Mouse (Mus musculus) c-Kit-positive CD71-negative TER-119-negative erythroid progenitor cells, embryonic 14.5 days (primary cell): Measurements from ENCODE around the gene Gm26727.
"Not testable (repeated sequence)": the region's sequence is repeated elsewhere in the genome, so short reads cannot be mapped to it uniquely, and the experiment has no call there.

ENCODE experiments used
- DNase-seq: peaks from one replicate; pipeline ENCODE4 v3.0.0-alpha.2; 2013; ENCODE audit warnings: low read depth

The Gm26727 gene

DNA sequence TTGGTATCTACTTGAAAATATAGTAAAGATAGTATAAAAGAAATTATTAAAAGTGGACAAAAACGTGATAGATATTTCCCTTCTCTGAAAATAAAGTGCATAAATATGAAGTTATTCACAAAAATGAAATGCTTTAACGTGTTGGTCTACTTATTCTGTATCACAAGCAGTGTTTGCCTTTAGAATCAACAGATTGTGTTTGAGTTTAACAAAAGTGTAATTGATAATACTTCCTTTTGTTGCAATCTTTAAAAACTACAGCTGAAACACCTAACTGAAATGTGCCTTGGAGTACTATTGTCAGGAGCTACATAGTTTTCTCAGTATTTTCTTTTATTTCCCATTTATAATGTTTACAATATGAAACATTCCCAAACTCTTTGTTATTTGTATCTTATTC, at the start of gene Gm26727:
Gene Gm26727 (minus strand): TSS at position 101 of the 400 bp plus-strand sequence.
- DNase-seq = no peak

- DNase-seq = no peak
Measured at GRCm38 (mm10) chr2:67481051-67481450, 48.1 kb upstream of the Gm26727 start.

DNA sequence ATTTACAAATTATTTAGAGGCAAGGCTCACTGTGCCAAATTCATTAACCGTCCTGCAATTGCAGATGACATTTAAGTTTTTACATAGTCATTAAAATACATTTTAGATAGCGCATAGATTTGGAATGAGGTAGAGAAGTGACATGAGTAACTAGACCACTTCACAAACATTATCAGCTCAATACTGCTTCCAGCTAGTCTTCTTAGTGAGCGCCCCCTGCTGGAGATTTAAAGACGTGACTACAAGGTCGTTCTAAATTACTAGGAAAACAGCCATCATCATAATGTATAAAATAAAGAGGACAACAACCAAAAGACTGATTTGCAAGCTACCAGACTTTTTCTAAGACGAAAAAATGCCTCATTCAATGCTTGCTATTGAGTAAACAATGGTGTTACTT, 44.8 kb upstream of the Gm26727 start:
- peak; percentile 29 for DNase-seq

DNA sequence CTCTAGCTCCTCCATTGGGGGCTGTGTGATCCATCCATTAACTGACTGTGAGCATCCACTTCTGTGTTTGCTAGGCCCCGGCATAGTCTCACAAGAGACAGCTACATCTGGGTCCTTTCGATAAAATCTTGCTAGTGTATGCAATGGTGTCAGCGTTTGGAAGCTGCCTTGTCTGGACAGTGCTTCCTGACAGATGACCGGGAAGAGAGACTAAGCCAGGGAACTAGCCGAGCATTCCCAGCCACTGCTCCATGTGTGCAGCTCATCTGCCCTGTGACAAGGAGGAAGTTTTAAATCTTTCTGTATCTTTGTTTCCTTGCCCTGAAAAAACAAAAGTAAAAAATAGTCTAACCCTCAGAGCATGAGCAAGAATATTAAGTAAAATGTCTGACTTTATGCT, 37.0 kb upstream of the Gm26727 start:
- not testable (repeated sequence) for DNase-seq

- no peak for DNase-seq
Measured at GRCm38 (mm10) chr2:67467036-67467435, 34.1 kb upstream of the Gm26727 start.

- no peak for DNase-seq
Measured at GRCm38 (mm10) chr2:67460857-67461256, 27.9 kb upstream of the Gm26727 start.

- no peak for DNase-seq
Measured at GRCm38 (mm10) chr2:67447206-67447605, 14.2 kb upstream of the Gm26727 start.

- DNase-seq = no peak
Measured at GRCm38 (mm10) chr2:67446772-67447171, 13.8 kb upstream of the Gm26727 start.

DNA sequence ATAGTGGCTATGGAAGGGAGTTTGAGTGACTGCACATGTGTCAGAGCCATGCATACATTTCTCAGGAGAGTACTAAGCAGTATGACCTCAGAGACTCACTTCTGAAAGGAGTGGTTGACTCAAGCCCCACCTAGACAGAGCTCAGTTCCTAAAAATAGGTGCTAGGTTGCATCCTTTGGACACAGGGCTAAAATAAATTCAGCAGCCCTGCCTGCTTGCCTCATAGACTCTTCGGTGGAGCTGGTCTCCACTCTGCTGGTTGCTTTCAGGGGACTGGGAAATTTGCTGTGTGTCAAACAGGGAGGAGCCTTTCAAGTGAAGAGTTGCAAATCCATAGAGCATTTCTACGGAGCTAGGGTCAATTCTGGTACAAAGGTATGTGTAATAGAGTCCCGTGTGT, 12.8 kb upstream of the Gm26727 start, which contains the start of gene Xirp2:
Gene Xirp2 (plus strand): TSS at position 223 of the 400 bp plus-strand sequence.
- no peak for DNase-seq

- DNase-seq = no peak
Measured at GRCm38 (mm10) chr2:67438309-67438708, 5.3 kb upstream of the Gm26727 start.

DNA sequence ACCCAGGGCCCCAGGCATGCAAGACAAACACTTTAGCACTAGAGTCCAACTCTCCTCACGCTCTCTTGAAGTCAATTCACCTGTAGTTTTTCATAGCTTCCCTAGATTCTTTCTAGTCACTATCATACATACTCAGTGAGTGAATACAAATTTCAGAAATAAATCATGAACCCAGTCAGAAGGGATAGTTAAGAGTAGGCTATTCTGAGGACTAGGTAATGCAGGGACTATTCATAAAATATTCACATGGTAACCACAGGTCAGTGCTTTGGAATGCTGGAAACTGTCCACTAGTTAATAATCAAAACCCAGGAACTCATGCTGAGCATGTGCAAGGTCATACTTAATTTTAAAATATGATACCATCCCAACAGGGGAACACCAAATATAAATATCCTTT, 10.2 kb downstream of the Gm26727 start:
- no peak for DNase-seq

GRCm38 (mm10) chr2:67420853-67421252, 12.1 kb downstream of the Gm26727 start:
- no peak for DNase-seq

DNA sequence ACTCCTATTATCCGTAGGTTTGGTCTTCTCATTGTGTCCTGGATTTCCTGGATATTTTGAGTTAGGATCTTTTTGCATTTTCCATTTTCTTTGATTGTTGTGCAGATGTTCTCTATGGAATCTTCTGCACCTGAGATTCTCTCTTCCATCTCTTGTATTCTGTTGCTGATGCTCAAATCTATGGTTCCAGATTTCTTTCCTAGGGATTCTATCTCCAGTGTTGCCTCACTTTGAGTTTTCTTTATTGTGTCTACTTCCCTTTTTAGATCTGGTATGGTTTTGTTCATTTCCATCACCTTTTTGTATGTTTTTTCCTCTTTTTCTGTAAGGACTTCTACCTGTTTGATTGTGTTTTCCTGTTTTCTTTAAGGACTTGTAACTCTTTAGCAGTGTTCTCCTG, 19.6 kb downstream of the Gm26727 start, which contains the start of gene Gm21830:
Gene Gm21830 (plus strand): TSS at position 301 of the 400 bp plus-strand sequence.
- not testable (repeated sequence) for DNase-seq
